Mouse (Mus musculus) forebrain, embryonic 15.5 days (tissue): ENCODE data around the gene Cers3. TPM values are rescaled to one million over a fixed set of nuclear protein-coding genes. Genes with fewer than 3 reads are reported as not detected.

ENCODE experiments used
- ATAC-seq: fragments of 200-750 bp; cut with Nextera tagmentation; replicated peaks from 2 replicates; pipeline ENCODE4 v1.8.0; 2017; ENCODE audit warnings: mild to moderate bottlenecking, moderate TSS enrichment, moderate library complexity
- H3K27ac ChIP-seq: fragments of 300-500 bp; sonication (generic); replicated peaks from 2 replicates; pipeline ENCODE4 v1.5.1; 2015; ENCODE audit warnings: mild to moderate bottlenecking, inconsistent platforms
- H3K27me3 ChIP-seq: fragments of 300-500 bp; sonication (generic); 2 replicates; pipeline ENCODE4 v1.6.1; 2015; ENCODE audit warnings: inconsistent platforms
- H3K36me3 ChIP-seq: fragments of 300-500 bp; sonication (generic); 2 replicates; pipeline ENCODE4 v1.6.1; 2015; ENCODE audit warnings: mild to moderate bottlenecking, inconsistent platforms
- H3K4me1 ChIP-seq: fragments of 300-500 bp; sonication (generic); 2 replicates; pipeline ENCODE4 v1.6.1; 2015; ENCODE audit warnings: inconsistent platforms
- H3K4me2 ChIP-seq: fragments of 300-500 bp; sonication (generic); replicated peaks from 2 replicates; pipeline ENCODE4 v1.6.1; 2015; ENCODE audit warnings: mild to moderate bottlenecking, inconsistent platforms
- H3K4me3 ChIP-seq: fragments of 300-500 bp; sonication (generic); 2 replicates; pipeline ENCODE4 v1.5.1; 2015; ENCODE audit warnings: mild to moderate bottlenecking, inconsistent platforms
- H3K9ac ChIP-seq: fragments of 300-500 bp; sonication (generic); replicated peaks from 2 replicates; pipeline ENCODE4 v1.6.1; 2015; ENCODE audit warnings: mild to moderate bottlenecking, inconsistent platforms
- H3K9me3 ChIP-seq: fragments of 300-500 bp; sonication (generic); 2 replicates; pipeline ENCODE4 v1.6.1; 2016; ENCODE audit warnings: inconsistent platforms
- WGBS: fragments of 180-500 bp; shearing (Covaris S2); methylation state at CpG from one replicate; pipeline ENCODE4 v1.1.7; 2015; ENCODE audit warnings: mixed read lengths; 5-methylcytosine and 5-hydroxymethylcytosine counted together
- polyA plus RNA-seq: library from polyadenylated mRNA; unstranded; fragments of >200 nt; fragmentation: Nextera tagmentation; extraction: Ambion mirVana; gene quantifications from 2 replicates; pipeline ENCODE4 v1.2.1, GENCODE M21; 2015

Cers3 gene
- polyA plus RNA-seq, 1 experiment from 2014 or later, result 0.70 TPM

GRCm38 (mm10) chr7:66811294-66811693 is 68.0 kb downstream of the Cers3 start:
- Histone ChIP-seq H3K4me3 (no peak overlapping the region), H3K4me2 (no peak overlapping the region), H3K27ac (no peak overlapping the region), H3K36me3 (no peaks in the 10 kb centered on the region), H3K9me3 (no peaks in the 10 kb centered on the region), H3K27me3 (no peaks in the 10 kb centered on the region), H3K9ac (no peak overlapping the region), H3K4me1 (no peaks in the 10 kb centered on the region)
- WGBS, result 94% methylated on average over 1 of the region's 1 CpGs
- ATAC-seq, result no peak

GRCm38 (mm10) chr7:66812289-66812688 is 69.0 kb downstream of the Cers3 start:
- Histone ChIP-seq H3K4me1 (no peaks in the 10 kb centered on the region), H3K4me3 (no peak overlapping the region), H3K36me3 (no peaks in the 10 kb centered on the region), H3K9me3 (no peaks in the 10 kb centered on the region), H3K27ac (no peak overlapping the region), H3K9ac (no peak overlapping the region), H3K4me2 (no peak overlapping the region), H3K27me3 (no peaks in the 10 kb centered on the region)
- WGBS, result 90% methylated on average over 4 of the region's 4 CpGs
- ATAC-seq, result no peak

GRCm38 (mm10) chr7:66812737-66813136 is 69.4 kb downstream of the Cers3 start:
- H3K27me3 ChIP-seq, result no peaks in the 10 kb centered on the region
- no peak overlapping the region for H3K4me2 ChIP-seq
- no peak for ATAC-seq
- no peak overlapping the region for H3K9ac ChIP-seq
- no peaks in the 10 kb centered on the region for H3K4me1 ChIP-seq
- H3K36me3 ChIP-seq, result no peaks in the 10 kb centered on the region
- whole genome bisulfite sequencing, result 54% methylated on average over 9 of the region's 9 CpGs
- no peak overlapping the region for H3K27ac ChIP-seq
- no peaks in the 10 kb centered on the region for H3K9me3 ChIP-seq
- H3K4me3 ChIP-seq, result no peak overlapping the region

GRCm38 (mm10) chr7:66813172-66813571 is 69.9 kb downstream of the Cers3 start:
- Histone ChIP-seq H3K9me3 (no peaks in the 10 kb centered on the region), H3K4me2 (no peak overlapping the region), H3K4me1 (no peaks in the 10 kb centered on the region), H3K27me3 (no peaks in the 10 kb centered on the region), H3K9ac (no peak overlapping the region), H3K36me3 (no peaks in the 10 kb centered on the region), H3K4me3 (no peak overlapping the region), H3K27ac (no peak overlapping the region)
- WGBS, result 74% methylated on average over 1 of the region's 1 CpGs
- ATAC-seq, result no peak

GRCm38 (mm10) chr7:66815526-66815925 is 72.2 kb downstream of the Cers3 start:
- Histone ChIP-seq H3K36me3 (no peaks in the 10 kb centered on the region), H3K4me2 (no peak overlapping the region), H3K27me3 (no peaks in the 10 kb centered on the region), H3K27ac (no peak overlapping the region), H3K9ac (no peak overlapping the region), H3K9me3 (no peaks in the 10 kb centered on the region), H3K4me3 (no peak overlapping the region), H3K4me1 (no peaks in the 10 kb centered on the region)
- no peak for ATAC-seq
- WGBS, result 85% methylated on average over 6 of the region's 6 CpGs

- Histone ChIP-seq H3K9ac (no peak overlapping the region), H3K27me3 (no peaks in the 10 kb centered on the region), H3K4me1 (no peaks in the 10 kb centered on the region), H3K27ac (no peak overlapping the region), H3K36me3 (no peaks in the 10 kb centered on the region), H3K4me3 (no peak overlapping the region), H3K9me3 (no peaks in the 10 kb centered on the region), H3K4me2 (no peak overlapping the region)
- 27% methylated on average over 6 of the region's 6 CpGs for WGBS
- 0 out of 2 replicates have a peak, but pooled peaks have one; percentile 53 for ATAC-seq
Measured at GRCm38 (mm10) chr7:66820034-66820433, 76.7 kb downstream of the Cers3 start.

- no peak overlapping the region for H3K4me3 ChIP-seq
- WGBS, result 75% methylated on average over 5 of the region's 5 CpGs
- no peaks in the 10 kb centered on the region for H3K27me3 ChIP-seq
- no peak overlapping the region for H3K9ac ChIP-seq
- H3K36me3 ChIP-seq, result no peaks in the 10 kb centered on the region
- ATAC-seq, result no peak
- H3K4me1 ChIP-seq, result peaks cover 9% of the 10 kb centered on the region
- H3K27ac ChIP-seq, result no peak overlapping the region
- H3K9me3 ChIP-seq, result no peaks in the 10 kb centered on the region
- H3K4me2 ChIP-seq, result no peak overlapping the region
Measured at GRCm38 (mm10) chr7:66830803-66831202, 87.5 kb downstream of the Cers3 start.

- Histone ChIP-seq H3K27me3 (no peaks in the 10 kb centered on the region; the same call in 1 of the 2 replicates), H3K27ac (no peak overlapping the region), H3K9ac (no peak overlapping the region), H3K36me3 (no peaks in the 10 kb centered on the region), H3K4me2 (no peak overlapping the region), H3K4me1 (peaks cover 9% of the 10 kb centered on the region), H3K9me3 (no peaks in the 10 kb centered on the region), H3K4me3 (no peak overlapping the region)
- WGBS, result 23% methylated on average over 5 of the region's 5 CpGs
- no peak for ATAC-seq
Measured at GRCm38 (mm10) chr7:66831295-66831694, 88.0 kb downstream of the Cers3 start.

- Histone ChIP-seq H3K36me3 (no peaks in the 10 kb centered on the region), H3K4me2 (peak within 1 kb of the TSS; percentile 99), H3K9ac (peak within 1 kb of the TSS; percentile 58), H3K9me3 (no peaks in the 10 kb centered on the region), H3K27ac (peak within 1 kb of the TSS; percentile 35; the same call in 1 of the 2 replicates), H3K27me3 (no peaks in the 10 kb centered on the region; the same call in 1 of the 2 replicates), H3K4me3 (peak within 1 kb of the TSS; percentile 63), H3K4me1 (peaks cover 32% of the 10 kb centered on the region)
- peak; percentile 98 for ATAC-seq
- under 1% methylated on average over 30 of the region's 30 CpGs for WGBS
Measured at GRCm38 (mm10) chr7:66839463-66840007, 96.2 kb downstream of the Cers3 start, which contains the start of gene Adamts17. TSS of gene Adamts17 (plus strand) at chr7:66839735.

- H3K27me3 ChIP-seq, result no peaks in the 10 kb centered on the region; the same call in 1 of the 2 replicates
- H3K9me3 ChIP-seq, result no peaks in the 10 kb centered on the region
- peak overlapping the region; percentile 35; the same call in 1 of the 2 replicates for H3K27ac ChIP-seq
- H3K36me3 ChIP-seq, result no peaks in the 10 kb centered on the region
- peaks cover 32% of the 10 kb centered on the region for H3K4me1 ChIP-seq
- H3K9ac ChIP-seq, result peak overlapping the region; percentile 58
- peak overlapping the region; percentile 63 for H3K4me3 ChIP-seq
- peak overlapping the region; percentile 99 for H3K4me2 ChIP-seq
- WGBS, result under 1% methylated on average over 75 of the region's 76 CpGs
- ATAC-seq, result peak; percentile 52
Measured at GRCm38 (mm10) chr7:66840008-66840719, 96.9 kb downstream of the Cers3 start.

- Histone ChIP-seq H3K9ac (no peak overlapping the region), H3K27me3 (no peaks in the 10 kb centered on the region; the same call in 1 of the 2 replicates), H3K36me3 (no peaks in the 10 kb centered on the region), H3K4me3 (peak overlapping the region; percentile 63), H3K4me1 (peaks cover 32% of the 10 kb centered on the region), H3K27ac (no peak overlapping the region), H3K9me3 (no peaks in the 10 kb centered on the region), H3K4me2 (peak overlapping the region; percentile 99)
- ATAC-seq, result no peak; the same call in 1 of the 2 replicates
- WGBS, result 64% methylated on average over 7 of the region's 7 CpGs
Measured at GRCm38 (mm10) chr7:66841165-66841564, 97.9 kb downstream of the Cers3 start.

GRCm38 (mm10) chr7:66842021-66842420 is 98.7 kb downstream of the Cers3 start:
- Histone ChIP-seq H3K9ac (no peak overlapping the region), H3K4me3 (no peak overlapping the region), H3K4me1 (peaks cover 32% of the 10 kb centered on the region), H3K4me2 (no peak overlapping the region), H3K36me3 (no peaks in the 10 kb centered on the region), H3K27me3 (no peaks in the 10 kb centered on the region), H3K27ac (no peak overlapping the region), H3K9me3 (no peaks in the 10 kb centered on the region)
- no peak for ATAC-seq
- WGBS, result 50% methylated on average over 10 of the region's 10 CpGs
